Mouse (Mus musculus) midbrain, embryonic 12.5 days (tissue): Measurements from ENCODE around the gene Rexo1. TPM values are rescaled to one million over a fixed set of nuclear protein-coding genes. Genes with fewer than 3 reads are reported as not detected.
"Not testable (repeated sequence)": the region's sequence is repeated elsewhere in the genome, so short reads cannot be mapped to it uniquely, and the experiment has no call there.

Experiments used
- ATAC-seq: fragments of 200-750 bp; cut with Nextera tagmentation; 2 replicates; pipeline ENCODE4 v1.8.0; 2017; ENCODE audit warnings: low read depth, moderate TSS enrichment, moderate library complexity; ENCODE audit not compliant: low FRiP score
- H3K27ac ChIP-seq: fragments of 300-500 bp; sonication (generic); replicated peaks from 2 replicates; pipeline ENCODE4 v1.5.1; 2016; ENCODE audit warnings: mild to moderate bottlenecking
- H3K27me3 ChIP-seq: fragments of 300-500 bp; sonication (generic); 2 replicates; pipeline ENCODE4 v1.6.1; 2016; ENCODE audit warnings: mild to moderate bottlenecking
- H3K36me3 ChIP-seq: fragments of 300-500 bp; sonication (generic); 2 replicates; pipeline ENCODE4 v1.6.1; 2016
- H3K4me1 ChIP-seq: fragments of 300-500 bp; sonication (generic); 2 replicates; pipeline ENCODE4 v1.6.1; 2016
- H3K4me2 ChIP-seq: fragments of 300-500 bp; sonication (generic); replicated peaks from 2 replicates; pipeline ENCODE4 v1.6.1; 2016; ENCODE audit warnings: mild to moderate bottlenecking, moderate library complexity
- H3K4me3 ChIP-seq: fragments of 300-500 bp; sonication (generic); 2 replicates; pipeline ENCODE4 v1.5.1; 2016; ENCODE audit warnings: mild to moderate bottlenecking
- H3K9ac ChIP-seq: fragments of 300-500 bp; sonication (generic); replicated peaks from 2 replicates; pipeline ENCODE4 v1.6.1; 2016; ENCODE audit warnings: mild to moderate bottlenecking, moderate library complexity
- H3K9me3 ChIP-seq: fragments of 300-500 bp; sonication (generic); 2 replicates; pipeline ENCODE4 v1.6.1; 2016; ENCODE audit warnings: mild to moderate bottlenecking
- WGBS: fragments of 180-500 bp; shearing (Covaris S2); methylation state at CpG from one replicate; pipeline ENCODE4 v1.1.7; 2016; 5-methylcytosine and 5-hydroxymethylcytosine counted together
- polyA plus RNA-seq: library from polyadenylated mRNA; unstranded; fragments of >200 nt; fragmentation: Nextera tagmentation; extraction: Ambion mirVana; gene quantifications from 2 replicates; pipeline ENCODE4 v1.2.1, GENCODE M21; 2016

Rexo1 gene
- 36.5 and 37.3 TPM in 2 replicates for polyA plus RNA-seq

- peak; percentile 70 for ATAC-seq
- peak within 1 kb of the TSS; percentile 89 for H3K9ac ChIP-seq
- no peaks in the 10 kb centered on the region for H3K36me3 ChIP-seq
- H3K27ac ChIP-seq: peak within 1 kb of the TSS; percentile 87
- peak within 1 kb of the TSS; percentile 93 for H3K4me2 ChIP-seq
- no peaks in the 10 kb centered on the region for H3K9me3 ChIP-seq
- peaks cover 45% of the 10 kb centered on the region for H3K4me1 ChIP-seq
- peak within 1 kb of the TSS; percentile 95 for H3K4me3 ChIP-seq
- no peaks in the 10 kb centered on the region for H3K27me3 ChIP-seq
- WGBS: under 1% methylated on average over 71 of the region's 72 CpGs
Measured at GRCm38 (mm10) chr10:80561116-80561944, at the start of gene Rexo1. Gene Rexo1 (minus strand): TSS chr10:80561560.

- no peak for ATAC-seq
- H3K9ac ChIP-seq: no peak overlapping the region
- H3K27ac ChIP-seq: no peak overlapping the region
- H3K4me1 ChIP-seq: no peaks in the 10 kb centered on the region
- no peaks in the 10 kb centered on the region for H3K27me3 ChIP-seq
- 71% methylated on average over 4 of the region's 4 CpGs for WGBS
- H3K36me3 ChIP-seq: peaks cover 80% of the 10 kb centered on the region
- no peaks in the 10 kb centered on the region for H3K9me3 ChIP-seq
- no peak overlapping the region for H3K4me3 ChIP-seq
- no peak overlapping the region for H3K4me2 ChIP-seq
Measured at GRCm38 (mm10) chr10:80611024-80611423, 49.7 kb upstream of the Rexo1 start.

DNA sequence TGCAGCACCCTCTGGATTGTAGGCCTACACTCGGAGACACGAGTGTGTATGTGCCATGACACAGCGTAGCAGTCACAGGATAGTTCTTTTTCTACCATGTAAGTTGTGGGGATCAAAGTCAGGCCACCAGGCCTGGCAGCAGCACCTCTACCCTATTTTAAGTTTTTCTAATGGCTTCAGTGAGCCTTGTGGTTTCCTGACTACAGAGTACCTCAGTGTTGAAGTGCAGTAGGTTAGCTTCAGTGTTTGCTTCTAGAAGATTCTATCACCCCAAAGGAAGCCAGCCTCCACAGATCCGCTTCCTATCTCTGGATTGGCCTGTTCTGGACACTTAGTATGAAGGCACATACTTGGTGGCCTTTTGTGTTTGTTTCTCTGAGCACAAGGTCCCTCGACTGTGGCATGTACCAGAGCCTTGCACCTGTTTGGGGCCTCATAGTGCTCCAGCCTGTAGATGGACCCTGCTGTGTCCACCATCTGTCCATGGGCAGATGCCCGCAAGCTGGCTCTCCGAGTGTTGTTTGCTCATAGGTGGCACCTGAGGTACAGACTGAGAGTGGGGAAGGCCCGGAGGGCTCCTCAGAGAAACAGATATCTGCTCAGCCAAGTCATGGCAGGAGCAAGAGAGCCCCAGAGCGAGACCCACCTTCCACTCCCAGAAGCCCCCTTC lies 48.9 kb upstream of the Rexo1 start:
- H3K4me1 ChIP-seq: no peaks in the 10 kb centered on the region
- H3K36me3 ChIP-seq: peaks cover 73% of the 10 kb centered on the region
- no peak overlapping the region for H3K9ac ChIP-seq
- H3K9me3 ChIP-seq: no peaks in the 10 kb centered on the region
- WGBS: 95% methylated on average over 9 of the region's 9 CpGs
- no peak for ATAC-seq
- no peak overlapping the region for H3K4me3 ChIP-seq
- no peak overlapping the region for H3K4me2 ChIP-seq
- no peaks in the 10 kb centered on the region for H3K27me3 ChIP-seq
- H3K27ac ChIP-seq: no peak overlapping the region

- H3K36me3 ChIP-seq: peaks cover 65% of the 10 kb centered on the region
- 92% methylated on average over 10 of the region's 10 CpGs for WGBS
- ATAC-seq: no peak
Measured at GRCm38 (mm10) chr10:80609269-80609924, 48.0 kb upstream of the Rexo1 start.

GRCm38 (mm10) chr10:80608435-80608834 lies 47.1 kb upstream of the Rexo1 start:
- Histone ChIP-seq H3K27me3 (no peaks in the 10 kb centered on the region), H3K4me2 (no peak overlapping the region), H3K9ac (no peak overlapping the region), H3K9me3 (no peaks in the 10 kb centered on the region), H3K4me3 (no peak overlapping the region), H3K27ac (no peak overlapping the region), H3K4me1 (peaks cover 14% of the 10 kb centered on the region), H3K36me3 (peaks cover 61% of the 10 kb centered on the region)
- WGBS: 91% methylated on average over 3 of the region's 3 CpGs
- ATAC-seq: no peak

More at GRCm38 (mm10) chr10:80609269-80609924, 48.0 kb upstream of the Rexo1 start:
- no peak overlapping the region for H3K4me3 ChIP-seq
- no peak overlapping the region for H3K9ac ChIP-seq
- no peaks in the 10 kb centered on the region for H3K27me3 ChIP-seq
- H3K27ac ChIP-seq: no peak overlapping the region
- H3K9me3 ChIP-seq: no peaks in the 10 kb centered on the region
- H3K4me2 ChIP-seq: no peak overlapping the region
- peaks cover 4% of the 10 kb centered on the region; the same call in 1 of the 2 replicates for H3K4me1 ChIP-seq

- ATAC-seq: no peak
- no peak overlapping the region for H3K27ac ChIP-seq
- H3K27me3 ChIP-seq: no peaks in the 10 kb centered on the region
- H3K36me3 ChIP-seq: peaks cover 52% of the 10 kb centered on the region
- 95% methylated on average over 34 of the region's 34 CpGs for WGBS
- no peak overlapping the region; the same call in 1 of the 2 replicates for H3K9ac ChIP-seq
- H3K9me3 ChIP-seq: no peaks in the 10 kb centered on the region
- H3K4me2 ChIP-seq: no peak overlapping the region
- peaks cover 21% of the 10 kb centered on the region for H3K4me1 ChIP-seq
- no peak overlapping the region for H3K4me3 ChIP-seq
Measured at GRCm38 (mm10) chr10:80606737-80607350, 45.5 kb upstream of the Rexo1 start.

DNA sequence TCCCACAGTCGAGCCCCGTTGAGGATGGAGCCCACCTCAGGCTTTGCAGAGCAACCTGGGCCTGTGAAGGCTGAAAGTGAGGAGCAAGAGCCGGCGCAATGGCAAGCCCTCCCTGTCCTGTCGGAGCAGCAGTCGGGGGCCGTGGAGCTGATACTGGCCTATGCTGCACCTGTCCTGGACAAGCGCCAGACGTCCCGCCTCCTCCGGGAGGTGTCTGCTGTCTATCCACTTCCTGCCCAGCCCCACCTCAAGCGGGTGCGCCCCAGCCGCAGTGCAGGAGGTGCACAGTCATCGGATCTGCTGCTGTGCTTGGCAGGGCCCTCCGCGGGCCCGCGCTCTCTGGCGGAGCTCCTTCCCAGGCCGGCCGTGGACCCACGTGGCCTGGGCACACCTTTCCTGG lies 44.9 kb upstream of the Rexo1 start:
- Histone ChIP-seq H3K27me3 (no peaks in the 10 kb centered on the region), H3K9me3 (no peaks in the 10 kb centered on the region), H3K9ac (no peak overlapping the region), H3K27ac (no peak overlapping the region), H3K36me3 (peaks cover 47% of the 10 kb centered on the region), H3K4me1 (peaks cover 21% of the 10 kb centered on the region), H3K4me3 (no peak overlapping the region), H3K4me2 (no peak overlapping the region)
- no peak for ATAC-seq
- 92% methylated on average over 23 of the region's 23 CpGs for WGBS

DNA sequence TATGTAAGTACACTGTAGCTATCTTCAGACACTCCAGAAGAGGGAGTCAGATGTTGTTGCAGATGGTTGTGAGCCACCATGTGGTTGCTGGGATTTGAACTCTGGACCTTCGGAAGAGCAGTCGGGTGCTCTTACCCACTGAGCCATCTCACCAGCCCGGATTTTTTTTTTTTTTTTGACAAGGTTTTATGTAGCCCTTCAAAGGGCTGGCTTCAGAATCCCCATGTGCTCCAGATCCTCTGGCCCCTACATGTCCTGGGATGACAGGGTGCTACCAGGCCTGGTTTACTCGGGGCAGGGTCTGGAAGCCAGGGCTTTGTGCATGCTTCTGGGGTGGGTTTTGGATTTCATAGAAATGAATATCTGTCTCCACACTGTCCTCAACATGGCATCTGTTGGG lies 44.4 kb upstream of the Rexo1 start, which contains the start of gene Gm49322:
TSS of gene Gm49322 (plus strand) at position 301 of the 400 bp plus-strand sequence.
- H3K9ac ChIP-seq, H3K27ac ChIP-seq, H3K4me3 ChIP-seq, ATAC-seq, H3K27me3 ChIP-seq, H3K4me2 ChIP-seq, H3K9me3 ChIP-seq: not testable (repeated sequence)
- Histone ChIP-seq H3K36me3 (peaks cover 46% of the 10 kb centered on the region), H3K4me1 (peaks cover 21% of the 10 kb centered on the region)
- WGBS: 91% methylated on average over 3 of the region's 4 CpGs

DNA sequence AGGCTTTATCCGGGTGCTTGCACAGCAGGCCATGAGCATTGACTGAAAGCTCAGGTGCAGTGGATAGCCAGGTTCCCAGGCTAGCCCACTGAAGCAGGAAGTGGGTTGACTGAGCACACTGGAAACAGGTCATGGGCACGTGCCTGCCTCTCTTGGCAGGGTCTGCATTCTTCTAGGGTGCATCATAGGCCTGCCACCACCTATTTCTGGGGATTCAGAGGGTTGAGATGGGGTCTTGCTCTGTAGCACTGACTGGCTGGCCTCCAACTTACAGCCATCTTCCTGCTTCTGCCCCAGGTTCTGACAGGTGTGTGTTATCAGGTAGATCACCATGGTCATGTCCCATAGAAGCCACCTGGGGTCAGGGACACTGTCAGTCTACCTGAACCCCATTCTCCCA lies 43.6 kb upstream of the Rexo1 start:
- 92% methylated on average over 2 of the region's 2 CpGs for WGBS
- no peaks in the 10 kb centered on the region for H3K27me3 ChIP-seq
- no peak overlapping the region for H3K4me3 ChIP-seq
- H3K27ac ChIP-seq: no peak overlapping the region
- H3K9ac ChIP-seq: no peak overlapping the region
- no peak overlapping the region for H3K4me2 ChIP-seq
- no peak for ATAC-seq
- peaks cover 40% of the 10 kb centered on the region for H3K36me3 ChIP-seq
- peaks cover 21% of the 10 kb centered on the region for H3K4me1 ChIP-seq
- H3K9me3 ChIP-seq: no peaks in the 10 kb centered on the region

DNA sequence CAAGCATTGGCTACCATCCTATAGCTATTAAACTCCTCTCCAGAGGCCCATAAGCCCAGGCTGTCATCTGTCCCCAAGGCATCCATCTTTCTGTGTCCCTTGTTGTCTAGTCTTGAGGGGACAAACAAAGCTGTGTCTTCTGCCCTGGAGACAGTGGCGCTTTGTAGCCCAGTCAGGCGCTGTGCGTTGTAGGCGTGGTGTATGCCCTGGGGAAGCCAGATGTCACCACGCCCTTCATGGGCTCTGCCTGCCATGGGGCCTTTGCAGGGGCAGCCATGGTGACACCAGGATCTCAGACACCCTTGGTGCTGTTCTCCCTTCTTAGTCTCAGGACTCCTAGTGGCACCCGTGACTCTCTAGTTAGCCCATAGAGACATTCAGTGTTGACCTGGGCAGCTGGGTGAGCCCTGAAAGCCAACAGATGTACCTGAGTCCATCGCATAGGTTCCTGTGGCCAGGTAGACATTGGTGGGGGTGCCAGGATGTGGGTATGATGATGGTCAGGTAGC lies 42.7 kb upstream of the Rexo1 start:
- no peak for ATAC-seq
- Histone ChIP-seq H3K4me3 (peak overlapping the region; percentile 76), H3K27ac (no peak overlapping the region), H3K9me3 (no peaks in the 10 kb centered on the region), H3K4me1 (peaks cover 21% of the 10 kb centered on the region), H3K36me3 (peaks cover 31% of the 10 kb centered on the region), H3K9ac (no peak overlapping the region; the same call in 1 of the 2 replicates), H3K27me3 (no peaks in the 10 kb centered on the region), H3K4me2 (peak overlapping the region; percentile 88)
- WGBS: 90% methylated on average over 7 of the region's 7 CpGs

DNA sequence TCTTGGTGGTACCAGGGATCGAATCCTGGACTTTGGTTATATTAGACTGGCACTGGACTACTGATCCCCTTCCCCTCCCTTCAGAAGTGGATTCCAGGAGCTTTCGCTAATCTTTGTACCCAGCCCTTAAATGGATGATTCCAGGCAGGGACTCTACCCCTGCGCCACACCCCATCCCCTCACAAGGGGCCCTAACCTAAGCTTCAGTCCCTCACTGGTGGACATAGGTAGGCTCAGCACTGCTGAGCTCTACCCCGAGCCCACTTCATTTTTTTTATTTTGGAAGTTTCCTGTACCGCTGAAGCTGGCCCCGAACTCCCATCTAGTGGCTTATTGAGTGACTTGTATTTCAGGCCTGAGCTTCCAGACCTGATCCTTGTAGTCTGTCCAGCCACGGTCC lies 42.0 kb upstream of the Rexo1 start:
- peaks cover 21% of the 10 kb centered on the region for H3K4me1 ChIP-seq
- peak overlapping the region; percentile 82 for H3K27ac ChIP-seq
- H3K36me3 ChIP-seq: peaks cover 24% of the 10 kb centered on the region
- H3K9ac ChIP-seq: peak overlapping the region; percentile 67
- H3K27me3 ChIP-seq: no peaks in the 10 kb centered on the region
- ATAC-seq: no peak
- peak overlapping the region; percentile 76 for H3K4me3 ChIP-seq
- no peaks in the 10 kb centered on the region for H3K9me3 ChIP-seq
- 37% methylated on average over 7 of the region's 7 CpGs for WGBS
- peak overlapping the region; percentile 88 for H3K4me2 ChIP-seq
